Mouse (Mus musculus) kidney, postnatal 10 days (tissue): ENCODE measurements around the gene Slc39a3.
"Not testable (repeated sequence)": the region's sequence is repeated elsewhere in the genome, so short reads cannot be mapped to it uniquely, and the experiment has no call there.

ENCODE experiments used
- DNase-seq: peaks from one replicate; pipeline ENCODE4 v3.0.0; 2021; ENCODE audit warnings: mixed read lengths

Slc39a3 gene

DNA sequence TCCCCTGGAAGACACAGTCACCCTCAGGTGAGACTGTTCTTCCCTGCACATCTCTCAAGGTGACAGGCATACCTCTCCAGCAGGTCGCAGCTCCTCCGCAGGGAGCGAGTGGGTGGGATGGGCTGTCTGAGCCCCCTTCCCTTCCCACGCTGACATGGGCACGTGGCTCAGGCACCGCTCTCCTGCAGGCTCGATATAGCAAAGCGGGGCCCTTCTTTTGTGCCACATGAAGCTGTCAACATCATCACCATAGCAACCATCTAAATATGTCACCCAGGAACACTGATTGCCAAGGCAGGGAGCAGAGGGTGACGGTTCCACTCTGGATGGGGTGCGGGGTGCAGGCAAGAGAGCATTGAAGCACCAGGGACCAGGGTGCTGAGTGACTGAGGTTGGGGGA is 36.1 kb downstream of the Slc39a3 start:
- DNase-seq = no peak

GRCm38 (mm10) chr10:81000197-81001062 is 36.8 kb downstream of the Slc39a3 start:
- DNase-seq = peak; percentile 61

DNA sequence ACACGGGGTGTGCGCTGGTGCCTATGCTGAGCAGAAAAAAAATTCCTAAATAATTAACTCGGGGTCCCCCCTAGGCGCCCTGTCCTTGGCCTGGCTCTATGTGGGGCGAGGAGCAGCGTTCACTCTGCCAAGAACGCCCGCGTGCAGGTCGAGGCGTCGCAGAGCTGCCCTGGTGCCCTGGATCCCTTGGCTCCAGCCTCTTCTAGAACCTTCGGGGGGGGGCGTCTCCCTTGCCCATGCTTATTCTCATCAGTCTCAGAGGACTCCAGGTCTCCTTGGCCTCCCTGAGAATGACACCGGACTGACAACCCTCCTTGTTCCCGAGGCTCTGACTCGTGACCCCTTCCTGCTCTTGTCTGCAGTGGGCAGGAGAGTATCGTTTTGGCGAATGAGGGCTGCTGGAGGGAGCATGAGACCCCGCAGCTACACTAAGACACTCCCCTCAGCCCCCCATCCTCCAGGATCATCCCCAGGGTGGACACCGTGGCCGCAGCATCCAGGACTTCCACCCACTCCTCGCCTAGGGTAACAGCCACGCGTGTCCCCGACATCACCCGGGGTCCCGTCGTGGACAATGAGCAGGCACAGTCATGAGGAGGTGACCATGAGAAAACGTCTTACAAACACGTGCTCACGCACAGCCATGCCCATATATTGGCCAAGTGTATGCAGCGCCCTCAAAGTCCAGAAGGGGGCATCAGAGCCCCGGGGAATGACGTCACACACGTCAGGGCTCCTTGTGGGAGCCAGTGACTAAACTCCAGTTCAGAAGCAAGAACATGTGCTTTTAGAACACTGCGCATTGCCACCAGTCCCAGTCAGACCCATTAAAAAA is 37.6 kb downstream of the Slc39a3 start:
- peak; percentile 87 for DNase-seq

- peak; percentile 71 for DNase-seq
Measured at GRCm38 (mm10) chr10:80998778-80999177, 38.4 kb downstream of the Slc39a3 start.

DNA sequence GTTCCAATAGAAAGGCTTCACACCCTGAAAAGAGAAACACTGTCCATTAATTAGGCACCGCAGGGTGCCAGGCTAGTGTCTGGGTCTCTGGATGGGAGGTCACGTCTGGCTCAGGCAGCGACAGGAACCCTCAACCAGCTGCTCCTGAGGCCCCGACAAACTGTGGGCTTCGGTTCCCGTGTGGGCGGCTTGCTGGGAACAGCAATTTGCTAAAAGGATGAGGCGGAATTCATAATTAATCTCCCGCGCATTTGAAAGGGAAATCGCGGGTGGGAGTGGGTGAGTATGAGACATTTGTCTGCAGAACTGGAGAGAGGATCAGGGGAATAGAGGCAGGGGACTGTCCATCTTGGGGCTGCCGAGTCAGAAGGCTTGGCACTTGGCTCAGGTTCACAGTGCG is 39.2 kb downstream of the Slc39a3 start:
- DNase-seq = no peak

DNA sequence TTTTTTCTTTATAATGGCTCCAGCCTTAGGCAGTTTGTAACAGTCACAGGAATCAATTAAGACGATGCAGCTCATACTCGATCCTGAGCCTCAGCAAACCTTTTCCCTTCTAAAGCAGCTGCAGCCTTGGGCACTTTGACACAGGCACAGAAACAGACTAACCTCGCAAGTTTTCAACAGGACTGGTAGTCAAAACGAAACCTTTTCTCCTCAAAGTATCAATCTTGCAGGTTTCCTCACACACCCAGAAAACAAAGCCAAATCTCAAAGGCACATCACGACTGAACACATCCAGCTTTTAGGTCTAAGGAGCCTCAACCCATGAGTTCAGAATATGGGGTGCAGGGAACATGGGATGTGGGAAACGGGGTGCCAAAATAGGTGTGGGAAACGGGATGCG is 39.9 kb downstream of the Slc39a3 start:
- DNase-seq = no peak

DNA sequence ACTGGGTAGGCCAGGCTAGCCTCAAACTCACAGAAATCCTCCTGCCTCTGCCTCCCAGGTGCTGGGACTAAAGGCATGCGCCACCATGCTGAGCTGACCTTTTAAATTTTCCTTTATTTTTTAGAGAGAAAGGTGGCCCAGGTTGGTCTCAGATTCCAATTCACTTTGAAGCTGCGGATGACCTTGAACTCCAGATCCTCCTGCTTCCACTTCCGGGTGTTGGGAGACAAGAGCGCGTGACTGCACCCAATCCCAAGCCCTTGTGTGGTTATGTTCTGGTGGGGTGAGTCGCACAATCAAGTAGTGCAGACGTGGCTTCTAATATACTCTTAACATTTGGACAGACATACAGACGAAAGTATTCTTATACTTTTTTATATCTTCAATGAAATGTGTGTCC is 40.7 kb downstream of the Slc39a3 start:
- no peak for DNase-seq

GRCm38 (mm10) chr10:80995091-80995632 is 42.1 kb downstream of the Slc39a3 start:
- peak; percentile 91 for DNase-seq

DNA sequence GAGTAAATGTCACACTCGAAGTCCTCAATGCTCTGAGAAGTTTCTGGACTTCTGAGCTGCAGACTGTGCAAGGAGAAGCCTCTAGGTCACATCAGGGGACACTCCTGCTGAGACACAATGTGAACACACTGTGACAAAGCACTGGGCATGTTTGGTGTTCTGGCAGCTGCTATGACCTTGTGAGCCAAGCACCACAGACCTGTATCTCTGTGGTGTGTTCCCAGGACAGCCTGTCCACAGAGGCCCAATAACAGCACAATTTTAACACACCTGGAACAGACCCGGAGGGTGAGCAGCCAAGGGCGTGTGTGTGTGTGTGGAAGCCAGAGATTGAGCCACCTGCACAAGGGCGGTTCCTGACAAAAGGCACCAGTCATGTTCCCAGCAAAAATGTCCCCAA is 42.6 kb downstream of the Slc39a3 start:
- DNase-seq = no peak

GRCm38 (mm10) chr10:80993276-80993675 is 44.0 kb downstream of the Slc39a3 start:
- no peak for DNase-seq

DNA sequence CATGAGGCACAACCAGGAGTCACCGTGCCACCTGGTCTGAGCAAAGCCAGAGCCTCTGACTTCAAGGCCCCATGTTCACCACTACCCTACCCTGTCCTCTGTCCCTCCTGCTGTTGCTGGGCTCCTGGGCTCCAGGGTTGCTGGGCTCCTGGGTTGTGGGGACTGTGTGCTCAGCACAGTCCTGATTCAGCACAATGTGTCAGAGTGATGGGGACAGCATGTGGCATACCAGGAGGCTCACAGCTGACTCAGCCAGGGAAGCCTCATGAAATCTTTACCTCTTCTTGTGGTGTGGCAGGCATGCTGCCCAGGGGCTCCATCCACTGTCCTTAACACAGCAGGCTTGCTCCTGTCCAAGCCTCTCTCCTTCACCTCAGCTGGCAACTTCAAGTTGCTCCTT is 45.3 kb downstream of the Slc39a3 start:
- no peak for DNase-seq

DNA sequence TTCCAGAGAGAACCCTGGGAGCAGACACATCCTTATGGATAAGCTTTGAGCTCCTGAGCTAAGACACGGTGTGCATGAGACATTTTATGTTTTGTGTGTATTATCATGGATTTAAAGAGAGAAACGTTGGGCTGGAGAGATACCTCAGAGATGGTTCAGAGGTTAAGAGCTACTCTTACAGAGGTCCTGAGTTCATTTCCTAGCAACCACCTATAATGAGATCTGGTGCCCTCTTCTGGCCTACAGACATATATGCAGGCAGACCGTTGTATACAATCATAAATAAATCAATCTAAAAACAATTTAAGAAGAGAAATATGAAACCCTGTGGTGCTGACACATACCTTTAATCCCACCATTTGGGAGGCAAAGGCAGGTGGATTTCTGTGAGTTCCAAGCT is 46.2 kb downstream of the Slc39a3 start:
- DNase-seq = no peak

DNA sequence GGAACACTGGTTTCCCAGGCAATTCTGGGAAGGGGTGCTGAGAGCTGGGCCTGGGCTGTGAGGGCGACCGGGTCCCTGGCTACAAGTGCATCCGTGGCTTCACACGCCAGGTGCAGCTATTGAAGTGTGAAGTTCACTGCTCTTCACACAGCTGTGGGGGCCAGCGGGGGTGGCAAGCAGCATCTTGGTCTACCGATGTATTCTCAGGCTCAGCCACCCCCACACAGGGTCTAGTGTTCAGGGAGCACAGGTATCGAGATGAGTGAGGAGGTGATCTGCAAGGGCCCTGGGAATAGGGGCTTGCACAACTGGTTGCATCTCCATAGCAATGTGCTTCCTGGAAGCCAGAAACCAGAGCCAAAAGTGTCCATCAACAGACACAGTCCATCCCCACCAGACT is 46.8 kb downstream of the Slc39a3 start:
- DNase-seq = no peak

- not testable (repeated sequence) for DNase-seq
Measured at GRCm38 (mm10) chr10:80989854-80990253, 47.4 kb downstream of the Slc39a3 start.

- no peak for DNase-seq
Measured at GRCm38 (mm10) chr10:80989446-80989845, 47.8 kb downstream of the Slc39a3 start.

DNA sequence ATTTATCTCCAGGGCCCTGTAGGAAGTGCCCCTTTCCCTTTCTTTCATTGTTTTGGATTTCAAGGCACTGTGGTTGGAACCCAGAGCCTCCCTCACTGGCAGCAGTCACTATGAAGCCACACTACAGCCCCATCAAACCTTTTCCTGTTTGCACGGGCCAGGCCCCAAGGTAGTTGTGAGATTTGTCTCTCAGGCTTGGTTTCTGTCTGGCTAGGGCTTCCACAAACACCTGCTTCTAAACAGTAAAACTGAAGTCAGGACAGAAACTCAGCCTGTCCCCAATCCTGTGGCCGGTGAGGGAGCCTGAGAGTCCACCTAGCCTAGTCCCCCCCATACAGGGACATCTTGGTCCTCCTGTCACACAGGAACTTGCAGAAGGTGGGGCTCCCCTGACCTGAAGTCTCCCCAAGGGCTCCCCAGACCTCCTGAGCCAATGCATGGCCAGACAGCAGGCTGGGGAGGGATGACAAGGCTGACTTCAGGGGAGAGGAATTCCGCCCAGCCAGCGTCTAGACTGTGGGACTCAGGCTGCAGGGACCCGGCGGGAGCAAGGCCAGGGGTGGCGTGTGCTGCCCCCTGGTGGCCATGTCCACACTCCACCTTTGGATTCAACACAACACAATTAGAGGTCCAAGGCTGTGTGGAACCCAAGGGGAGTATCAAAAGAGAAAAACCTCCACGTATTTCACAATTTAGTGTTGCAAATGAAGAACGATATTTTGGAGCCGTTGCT is 49.4 kb downstream of the Slc39a3 start:
- peak; percentile 95 for DNase-seq

DNA sequence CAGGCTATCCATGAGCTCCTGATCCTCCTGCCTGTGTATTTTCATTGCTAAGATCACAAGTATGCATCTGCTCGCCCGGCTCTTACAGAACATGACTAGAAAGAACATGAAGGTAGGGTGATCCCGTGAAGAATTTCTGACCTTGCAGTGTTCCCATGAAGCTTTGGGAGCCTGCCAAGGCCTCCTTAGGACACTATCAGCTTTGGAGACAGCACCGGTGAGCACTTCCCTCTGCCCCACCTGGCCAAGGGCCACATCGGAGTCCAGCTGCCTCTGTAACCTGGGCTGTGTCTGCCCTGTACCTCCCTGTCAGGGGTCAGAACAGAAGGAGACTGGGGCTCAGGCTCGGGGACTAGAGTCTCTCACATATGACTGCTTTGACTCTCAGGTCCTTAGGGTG is 50.5 kb downstream of the Slc39a3 start:
- peak; percentile 61 for DNase-seq

GRCm38 (mm10) chr10:80985970-80986701 is 51.1 kb downstream of the Slc39a3 start:
- no peak for DNase-seq

GRCm38 (mm10) chr10:80985241-80985969 is 51.8 kb downstream of the Slc39a3 start:
- peak; percentile 62 for DNase-seq

DNA sequence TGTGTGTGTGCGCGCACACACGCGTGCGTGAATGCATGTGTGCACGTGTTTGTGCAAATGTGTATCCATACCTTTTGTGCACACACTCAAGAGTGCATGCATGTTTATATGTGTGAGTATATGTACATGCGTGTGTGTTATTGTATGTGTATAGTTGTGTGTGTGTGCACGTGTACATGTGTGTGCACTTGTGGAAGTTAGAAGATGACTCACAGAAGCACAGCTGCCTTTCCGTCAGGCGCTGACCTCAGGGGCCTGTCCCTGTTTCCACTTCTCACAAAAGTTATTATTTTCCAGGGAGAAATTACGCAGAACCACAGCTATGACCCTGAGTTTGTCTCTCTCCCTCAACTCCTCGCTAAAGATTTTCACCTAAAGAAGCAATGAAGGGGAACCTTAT is 53.0 kb downstream of the Slc39a3 start:
- no peak for DNase-seq

GRCm38 (mm10) chr10:80982381-80982780 is 54.8 kb downstream of the Slc39a3 start:
- DNase-seq = no peak
